24 mouse cellular contexts compared by ENCODE assay signal in genomic region chr3:79539656-79540055, GRCm38 (mm10). TPM values are rescaled to one million over a fixed set of nuclear protein-coding genes. Genes with fewer than 3 reads are reported as not detected.
DNase-seq lines count a peak whose midpoint lies in the region; TF ChIP-seq lines count a peak whose summit lies in the region.
"Had no signal": no experiment of that assay in that cellular context is flagged by ENCODE, and none has a peak within 500 bp of the region (broad histone marks: within the 10 kb centered on the region; RNA-seq: fewer than 3 reads in every experiment).

No protein-coding gene starts in this region.

- peaks cover 100% of the 10 kb centered on the region for H3K79me2 ChIP-seq in macrophage (ENCODE audit: inconsistent target)

- no peak for TF ChIP-seq CTCF in bone marrow macrophage, adult 2 months (IDR thresholded peaks at IDR 0.05; ENCODE audit: low read depth, low read length)

- peaks cover 73% of the 10 kb centered on the region for H3K4me1 ChIP-seq in bone marrow macrophage, adult 2 months (ENCODE audit: control insufficient read depth, insufficient read depth, low read length)
- H3K4me1 ChIP-seq: limb, embryonic 15.5 days; midbrain, embryonic 15.5 days had no signal

- DNase-seq in lung, postnatal 36 days = peak; percentile 43
- no peak for DNase-seq in lung, adult 18-20 months
- no peak for DNase-seq in neural tube, embryonic 10.5 days (ENCODE audit: extremely low spot score, low spot score)
- no peak for DNase-seq in heart, adult 18-20 months
- DNase-seq in embryo, embryonic 10 days (ENCODE audit: low spot score) = no peak
- DNase-seq: adrenal gland, postnatal 14 days; cerebellum, adult 18-20 months; cerebellum, postnatal 10 days; gastrocnemius, adult 2 months; gastrocnemius, postnatal 36 days; heart, postnatal 10 days; layer of hippocampus, postnatal 36 days; left cerebral cortex, postnatal 4 days; lung, embryonic 14.5 days; thymus, adult 2 months; thymus, postnatal 36 days had no signal

- peaks cover 8% of the 10 kb centered on the region; the same call in 1 of the 2 replicates for H3K36me3 ChIP-seq in macrophage (ENCODE audit: inconsistent target)
- H3K36me3 ChIP-seq: heart, embryonic 13.5 days; kidney, embryonic 15.5 days; limb, embryonic 15.5 days; midbrain, embryonic 15.5 days had no signal

- peak overlapping the region; percentile 99 for H3K27ac ChIP-seq in bone marrow macrophage, adult 2 months (ENCODE audit: insufficient read depth, low read depth, low read length)
- H3K27ac ChIP-seq in macrophage = peak overlapping the region; percentile 97
- H3K27ac ChIP-seq: gastrocnemius, adult 2 months; heart, embryonic 13.5 days; hindbrain, embryonic 14.5 days; kidney, embryonic 15.5 days; limb, embryonic 15.5 days; midbrain, embryonic 15.5 days; neural tube, embryonic 13.5 days had no signal

- peak overlapping the region; percentile 11; the same call in 1 of the 2 replicates for H3K4me3 ChIP-seq in bone marrow macrophage, adult 2 months (ENCODE audit: insufficient read depth, low read length)
- H3K4me3 ChIP-seq in macrophage (ENCODE audit: inconsistent target) = no peak overlapping the region
- H3K4me3 ChIP-seq: gastrocnemius, adult 2 months; heart, embryonic 13.5 days; kidney, embryonic 15.5 days; limb, embryonic 15.5 days; midbrain, embryonic 15.5 days; neural tube, embryonic 13.5 days had no signal

- TF ChIP-seq POLR2A in bone marrow macrophage, adult 2 months (IDR thresholded peaks at IDR 0.05; ENCODE audit: borderline replicate concordance, low read depth, low read length) = no peak

RNA-seq across cellular contexts. Expression of gene Fnip2, which starts 27.9 kb away (rescaled TPM):
- 125 and 135 TPM in 2 replicates for polyA plus RNA-seq in bone marrow macrophage, adult 2 months (2012; ENCODE audit: insufficient read depth, insufficient read length, missing spikeins)
- total RNA-seq in macrophage (2018; cell fraction: chromatin; rRNA removed) = 1,000 to 10,000 TPM in 9 of 26 experiments, 100 to 1,000 TPM in 17; 297 to 1,489 (median 906) TPM
- total RNA-seq in macrophage (2018; cell fraction: cytosol; rRNA removed) = 100 to 1,000 TPM; 110 to 449 (median 248) TPM
- total RNA-seq in macrophage (2018; cell fraction: nucleus; rRNA removed) = 1,000 to 10,000 TPM in 1 of 26 experiments, 100 to 1,000 TPM in 25; 324 to 1,078 (median 679) TPM
- polyA plus RNA-seq in macrophage (2018) = 87.1 to 150 TPM (median 126 TPM) in 3 replicates
- 10 to 100 TPM; 24.7 to 24.8 TPM for total RNA-seq in heart, adult 18-20 months (2021)

RNA-seq across cellular contexts. Expression of gene Ppid, which starts 51.5 kb away (rescaled TPM):
- 34.9 and 45.8 TPM in 2 replicates for polyA plus RNA-seq in bone marrow macrophage, adult 2 months (2012; ENCODE audit: insufficient read depth, insufficient read length, missing spikeins)
- total RNA-seq in macrophage (2018; cell fraction: chromatin; rRNA removed) = 100 to 1,000 TPM in 9 of 26 experiments, 10 to 100 TPM in 17; 63.0 to 144 (median 94.2) TPM
- 10 to 100 TPM in 21 of 26 experiments, 1 to 10 TPM in 5; 7.4 to 21.1 (median 14.3) TPM for total RNA-seq in macrophage (2018; cell fraction: cytosol; rRNA removed)
- 100 to 1,000 TPM in 5 of 26 experiments, 10 to 100 TPM in 21; 31.0 to 137 (median 61.1) TPM for total RNA-seq in macrophage (2018; cell fraction: nucleus; rRNA removed)
- polyA plus RNA-seq in macrophage (2018) = 25.8 to 37.9 TPM (median 37.4 TPM) in 3 replicates
- 10 to 100 TPM; 41.9 to 43.6 TPM for total RNA-seq in heart, adult 18-20 months (2021)
